Mouse (Mus musculus): ENCODE data around the gene Mtr. TPM values are rescaled to one million over a fixed set of nuclear protein-coding genes. Genes with fewer than 3 reads are reported as not detected.

Mtr gene
- polyA plus RNA-seq, 1 experiment from 2014 or later, result 17.5 TPM

- Histone ChIP-seq H3K4me1 (ENCODE audit: control insufficient read depth in 2 of 2, insufficient read depth in 2 of 2, low read length in 2 of 2) (peaks cover 26 to 43% of the 10 kb centered on the region in 2 experiments), H3K9ac (ENCODE audit: low read length) (no peak overlapping the region), H3K36me3 (ENCODE audit: control insufficient read depth, insufficient read depth, low read length) (no peaks in the 10 kb centered on the region), H3K27ac (replicated peaks in 1 of 2; ENCODE audit: control insufficient read depth in 1 of 2, insufficient read depth in 1 of 2, low read depth in 2 of 2, low read length in 2 of 2) (no peak overlapping the region), H3K27me3 (ENCODE audit: control insufficient read depth, insufficient read depth, low read length) (no peaks in the 10 kb centered on the region), H3K4me2 (ENCODE audit: low read length) (no peak overlapping the region), H3K4me3 (ENCODE audit: control insufficient read depth in 1 of 2, insufficient read depth in 1 of 2, low read depth in 1 of 2, low read length in 2 of 2) (no peak overlapping the region), H3K9me3 (ENCODE audit: control insufficient read depth, low read length) (no peaks in the 10 kb centered on the region)
- no peak for ATAC-seq (ENCODE audit: insufficient number of reproducible peaks, insufficient read depth, low FRiP score, low read depth)
- WGBS, result 85% methylated on average over 4 of the region's 4 CpGs
Measured at GRCm38 (mm10) chr13:12162457-12162856, 95.5 kb downstream of the Mtr start.

GRCm38 (mm10) chr13:12160121-12160475 lies 97.8 kb downstream of the Mtr start:
- H3K36me3 ChIP-seq (ENCODE audit: control insufficient read depth, insufficient read depth, low read length), result no peaks in the 10 kb centered on the region
- peak overlapping the region in 1 of 2 experiments; percentile 61; a peak in 3 of 4 replicates for H3K27ac ChIP-seq (replicated peaks in 1 of 2; ENCODE audit: control insufficient read depth in 1 of 2, insufficient read depth in 1 of 2, low read depth in 2 of 2, low read length in 2 of 2)
- no peaks in the 10 kb centered on the region for H3K9me3 ChIP-seq (ENCODE audit: control insufficient read depth, low read length)
- H3K27me3 ChIP-seq (ENCODE audit: control insufficient read depth, insufficient read depth, low read length), result no peaks in the 10 kb centered on the region
- peaks cover 13 to 24% of the 10 kb centered on the region in 2 experiments for H3K4me1 ChIP-seq (ENCODE audit: control insufficient read depth in 2 of 2, insufficient read depth in 2 of 2, low read length in 2 of 2)
- H3K9ac ChIP-seq (ENCODE audit: low read length), result no peak overlapping the region; the same call in 1 of the 2 replicates
- WGBS, result 31% methylated on average over 3 of the region's 3 CpGs
- H3K4me2 ChIP-seq (ENCODE audit: low read length), result no peak overlapping the region
- no peak overlapping the region for H3K4me3 ChIP-seq (ENCODE audit: control insufficient read depth in 1 of 2, insufficient read depth in 1 of 2, low read depth in 1 of 2, low read length in 2 of 2)
- no peak for ATAC-seq (ENCODE audit: insufficient number of reproducible peaks, insufficient read depth, low FRiP score, low read depth)

GRCm38 (mm10) chr13:12159288-12160120 lies 98.4 kb downstream of the Mtr start:
- 23% methylated on average over 9 of the region's 9 CpGs for WGBS
- ATAC-seq (ENCODE audit: insufficient number of reproducible peaks, insufficient read depth, low FRiP score, low read depth), result no peak; the same call in 1 of the 2 replicates
- Histone ChIP-seq H3K4me2 (ENCODE audit: low read length) (no peak overlapping the region), H3K36me3 (ENCODE audit: control insufficient read depth, insufficient read depth, low read length) (no peaks in the 10 kb centered on the region), H3K9me3 (ENCODE audit: control insufficient read depth, low read length) (no peaks in the 10 kb centered on the region), H3K27ac (replicated peaks in 1 of 2; ENCODE audit: control insufficient read depth in 1 of 2, insufficient read depth in 1 of 2, low read depth in 2 of 2, low read length in 2 of 2) (peak overlapping the region in 1 of 2 experiments; percentile 61; a peak in 3 of 4 replicates), H3K9ac (ENCODE audit: low read length) (peak overlapping the region; percentile 38; the same call in 1 of the 2 replicates), H3K4me1 (ENCODE audit: control insufficient read depth in 2 of 2, insufficient read depth in 2 of 2, low read length in 2 of 2) (peaks cover 13 to 19% of the 10 kb centered on the region in 2 experiments), H3K4me3 (ENCODE audit: control insufficient read depth in 1 of 2, insufficient read depth in 1 of 2, low read depth in 1 of 2, low read length in 2 of 2) (no peak overlapping the region), H3K27me3 (ENCODE audit: control insufficient read depth, insufficient read depth, low read length) (no peaks in the 10 kb centered on the region)

DNA sequence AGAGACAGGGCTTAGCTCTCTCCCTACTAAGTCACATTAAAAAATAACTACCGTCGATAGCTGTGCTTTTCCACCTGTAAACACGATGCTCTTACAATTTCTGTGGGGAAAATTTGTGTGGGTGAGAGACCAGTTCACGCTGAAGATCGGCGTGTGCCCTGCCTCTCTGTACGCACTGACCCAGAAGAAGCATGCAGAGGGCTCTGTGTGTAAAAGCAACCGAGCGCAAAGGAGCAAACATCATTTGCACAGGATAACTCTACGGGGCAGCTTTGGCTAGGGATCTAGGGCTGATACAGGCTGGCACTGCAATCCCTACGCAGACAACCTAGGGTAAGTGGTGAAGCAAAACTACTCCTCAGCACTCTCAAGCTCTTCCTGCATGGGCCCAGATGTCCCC lies 104.0 kb downstream of the Mtr start:
- H3K27me3 ChIP-seq (ENCODE audit: control insufficient read depth, insufficient read depth, low read length), result no peaks in the 10 kb centered on the region
- no peak overlapping the region for H3K9ac ChIP-seq (ENCODE audit: low read length)
- H3K36me3 ChIP-seq (ENCODE audit: control insufficient read depth, insufficient read depth, low read length), result no peaks in the 10 kb centered on the region
- H3K4me3 ChIP-seq (ENCODE audit: control insufficient read depth in 1 of 2, insufficient read depth in 1 of 2, low read depth in 1 of 2, low read length in 2 of 2), result no peak overlapping the region
- H3K4me1 ChIP-seq (ENCODE audit: control insufficient read depth in 2 of 2, insufficient read depth in 2 of 2, low read length in 2 of 2), result peaks cover 0 to 3% of the 10 kb centered on the region in 2 experiments
- no peak overlapping the region for H3K27ac ChIP-seq (replicated peaks in 1 of 2; ENCODE audit: control insufficient read depth in 1 of 2, insufficient read depth in 1 of 2, low read depth in 2 of 2, low read length in 2 of 2)
- ATAC-seq (ENCODE audit: insufficient number of reproducible peaks, insufficient read depth, low FRiP score, low read depth), result no peak
- H3K9me3 ChIP-seq (ENCODE audit: control insufficient read depth, low read length), result no peaks in the 10 kb centered on the region
- H3K4me2 ChIP-seq (ENCODE audit: low read length), result no peak overlapping the region
- 87% methylated on average over 11 of the region's 11 CpGs for WGBS

- Histone ChIP-seq H3K9ac (ENCODE audit: low read length) (no peak overlapping the region), H3K4me1 (ENCODE audit: control insufficient read depth in 2 of 2, insufficient read depth in 2 of 2, low read length in 2 of 2) (peaks cover 2 to 6% of the 10 kb centered on the region in 2 experiments; a peak in 3 of 4 replicates), H3K27me3 (ENCODE audit: control insufficient read depth, insufficient read depth, low read length) (no peaks in the 10 kb centered on the region), H3K36me3 (ENCODE audit: control insufficient read depth, insufficient read depth, low read length) (no peaks in the 10 kb centered on the region), H3K9me3 (ENCODE audit: control insufficient read depth, low read length) (no peaks in the 10 kb centered on the region), H3K27ac (replicated peaks in 1 of 2; ENCODE audit: control insufficient read depth in 1 of 2, insufficient read depth in 1 of 2, low read depth in 2 of 2, low read length in 2 of 2) (no peak overlapping the region), H3K4me3 (ENCODE audit: control insufficient read depth in 1 of 2, insufficient read depth in 1 of 2, low read depth in 1 of 2, low read length in 2 of 2) (no peak overlapping the region), H3K4me2 (ENCODE audit: low read length) (no peak overlapping the region)
- WGBS, result 72% methylated on average over 6 of the region's 6 CpGs
- ATAC-seq (ENCODE audit: insufficient number of reproducible peaks, insufficient read depth, low FRiP score, low read depth), result no peak
Measured at GRCm38 (mm10) chr13:12146918-12147507, 110.9 kb downstream of the Mtr start.

DNA sequence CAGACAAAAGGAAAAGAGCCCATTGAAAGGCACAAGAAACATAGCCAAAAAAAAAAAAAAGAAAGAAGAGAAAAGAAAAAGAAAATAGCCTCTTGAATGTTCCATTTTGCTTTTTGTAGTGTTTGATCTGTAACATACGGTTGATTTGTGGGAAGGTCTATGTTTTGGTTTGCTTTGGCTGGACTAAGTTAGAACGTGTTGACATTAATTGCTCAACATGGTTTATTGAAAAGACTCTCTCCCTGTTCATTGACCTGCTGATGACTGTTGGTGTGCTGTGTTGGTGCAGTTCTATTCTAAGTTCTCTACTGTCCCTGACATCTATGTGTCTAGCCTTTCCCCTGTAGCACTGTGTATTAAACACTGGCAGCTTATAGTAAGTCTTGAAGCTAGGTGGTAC lies 111.5 kb downstream of the Mtr start:
- ATAC-seq (ENCODE audit: insufficient number of reproducible peaks, insufficient read depth, low FRiP score, low read depth), result no peak
- WGBS, result 79% methylated on average over 2 of the region's 2 CpGs
- no peak overlapping the region for H3K9ac ChIP-seq (ENCODE audit: low read length)
- H3K27ac ChIP-seq (replicated peaks in 1 of 2; ENCODE audit: control insufficient read depth in 1 of 2, insufficient read depth in 1 of 2, low read depth in 2 of 2, low read length in 2 of 2), result no peak overlapping the region
- H3K4me1 ChIP-seq (ENCODE audit: control insufficient read depth in 2 of 2, insufficient read depth in 2 of 2, low read length in 2 of 2), result peaks cover 2 to 6% of the 10 kb centered on the region in 2 experiments; a peak in 3 of 4 replicates
- H3K9me3 ChIP-seq (ENCODE audit: control insufficient read depth, low read length), result no peaks in the 10 kb centered on the region
- H3K27me3 ChIP-seq (ENCODE audit: control insufficient read depth, insufficient read depth, low read length), result no peaks in the 10 kb centered on the region
- H3K4me2 ChIP-seq (ENCODE audit: low read length), result no peak overlapping the region
- no peaks in the 10 kb centered on the region for H3K36me3 ChIP-seq (ENCODE audit: control insufficient read depth, insufficient read depth, low read length)
- H3K4me3 ChIP-seq (ENCODE audit: control insufficient read depth in 1 of 2, insufficient read depth in 1 of 2, low read depth in 1 of 2, low read length in 2 of 2), result no peak overlapping the region

GRCm38 (mm10) chr13:12143347-12143746 lies 114.6 kb downstream of the Mtr start:
- 62% methylated on average over 5 of the region's 5 CpGs for WGBS
- H3K4me3 ChIP-seq (ENCODE audit: control insufficient read depth in 1 of 2, insufficient read depth in 1 of 2, low read depth in 1 of 2, low read length in 2 of 2), result no peak overlapping the region
- H3K27ac ChIP-seq (replicated peaks in 1 of 2; ENCODE audit: control insufficient read depth in 1 of 2, insufficient read depth in 1 of 2, low read depth in 2 of 2, low read length in 2 of 2), result no peak overlapping the region
- no peaks in the 10 kb centered on the region for H3K9me3 ChIP-seq (ENCODE audit: control insufficient read depth, low read length)
- no peaks in the 10 kb centered on the region for H3K36me3 ChIP-seq (ENCODE audit: control insufficient read depth, insufficient read depth, low read length)
- H3K9ac ChIP-seq (ENCODE audit: low read length), result no peak overlapping the region
- ATAC-seq (ENCODE audit: insufficient number of reproducible peaks, insufficient read depth, low FRiP score, low read depth), result no peak
- no peak overlapping the region for H3K4me2 ChIP-seq (ENCODE audit: low read length)
- H3K4me1 ChIP-seq (ENCODE audit: control insufficient read depth in 2 of 2, insufficient read depth in 2 of 2, low read length in 2 of 2), result peaks cover 2 to 4% of the 10 kb centered on the region in 2 experiments; a peak in 2 of 4 replicates
- no peaks in the 10 kb centered on the region for H3K27me3 ChIP-seq (ENCODE audit: control insufficient read depth, insufficient read depth, low read length)
